ENCODE assay signal across 8 mouse cellular contexts in the genomic region with DNA sequence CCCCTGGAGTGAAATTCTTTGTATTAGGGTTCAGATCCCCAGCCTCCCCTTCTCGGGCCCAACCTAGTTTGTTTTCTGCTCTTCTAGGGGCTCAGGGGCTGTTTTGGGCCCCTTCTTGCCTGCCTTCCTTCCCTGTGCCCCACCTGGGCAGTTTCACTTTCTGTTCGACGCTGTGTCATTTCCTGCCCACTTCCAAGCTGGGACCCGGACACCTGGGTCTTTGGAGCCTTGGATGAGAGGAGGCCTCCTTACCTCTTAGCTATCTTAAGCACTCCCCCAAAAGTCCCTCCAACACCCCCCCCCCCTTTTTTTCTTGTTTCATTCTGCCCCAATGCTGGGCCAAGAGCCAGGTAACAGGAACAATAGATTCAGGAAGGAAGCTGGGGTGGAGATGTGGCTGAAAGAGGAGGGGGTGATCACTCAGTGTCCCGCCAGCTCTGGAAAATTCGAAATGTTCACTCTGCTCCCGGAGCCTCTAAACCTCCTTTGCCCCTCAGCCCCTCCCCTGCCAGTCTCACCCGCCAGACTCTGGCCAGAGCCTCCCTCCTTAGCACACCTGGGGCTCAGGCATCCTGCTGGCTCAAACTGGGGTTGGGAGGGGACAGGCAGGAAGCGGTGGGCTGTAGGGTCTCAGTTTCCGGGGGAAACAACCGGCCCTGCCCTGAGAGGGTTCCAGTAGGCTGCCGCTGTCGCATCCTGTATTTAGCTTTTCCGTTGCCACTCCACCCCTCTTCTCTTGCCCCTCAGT. TPM values are rescaled to one million over a fixed set of nuclear protein-coding genes. Genes with fewer than 3 reads are reported as not detected.
A peak's percentile ranks its signal among the peaks of the same experiment; 100 is the strongest.
DNase-seq lines count a peak whose midpoint lies in the region; ATAC-seq lines count a peak whose summit lies in the region.

No protein-coding gene starts in this region.

- peak overlapping the region; percentile 88 for H3K27ac ChIP-seq in embryonic facial prominence, embryonic 14.5 days (replicated peaks; ENCODE audit: low read depth, low read length)
- H3K27ac ChIP-seq in midbrain, embryonic 10.5 days (replicated peaks), result peak overlapping the region; percentile 42

- 23% methylated on average over 14 of the region's 14 CpGs for WGBS in embryonic facial prominence, embryonic 14.5 days
- WGBS in midbrain, embryonic 10.5 days, result 40% methylated on average over 14 of the region's 14 CpGs

- H3K4me1 ChIP-seq in embryonic facial prominence, embryonic 14.5 days (ENCODE audit: control insufficient read depth, insufficient read depth, low read length), result peaks cover 24% of the 10 kb centered on the region
- H3K4me1 ChIP-seq in midbrain, embryonic 10.5 days, result peaks cover 46% of the 10 kb centered on the region

- H3K4me3 ChIP-seq in embryonic facial prominence, embryonic 14.5 days (ENCODE audit: low read depth, low read length), result peak overlapping the region; percentile 68
- H3K4me3 ChIP-seq in midbrain, embryonic 10.5 days, result peak overlapping the region; percentile 74

- intact Hi-C loops in heart, postnatal 25 days (cut with DNase I), result no loop called here

- H3K9me3 ChIP-seq in embryonic facial prominence, embryonic 14.5 days (ENCODE audit: control insufficient read depth, low read length), result no peaks in the 10 kb centered on the region
- no peaks in the 10 kb centered on the region for H3K9me3 ChIP-seq in midbrain, embryonic 10.5 days (replicated peaks)

- H3K36me3 ChIP-seq in embryonic facial prominence, embryonic 14.5 days (ENCODE audit: control insufficient read depth, insufficient read depth, low read length), result peaks cover 44% of the 10 kb centered on the region
- peaks cover 48% of the 10 kb centered on the region for H3K36me3 ChIP-seq in midbrain, embryonic 10.5 days

- ATAC-seq in embryonic facial prominence, embryonic 14.5 days (ENCODE audit: low read depth), result peak; percentile 6; the same call in 1 of the 2 replicates

- no peaks in the 10 kb centered on the region for H3K27me3 ChIP-seq in embryonic facial prominence, embryonic 14.5 days (replicated peaks; ENCODE audit: control insufficient read depth, insufficient read depth, low read length)
- H3K27me3 ChIP-seq in midbrain, embryonic 10.5 days (ENCODE audit: low read depth, poor library complexity, severe bottlenecking), result peaks cover 15% of the 10 kb centered on the region; the same call in 1 of the 2 replicates

- H3K4me2 ChIP-seq in embryonic facial prominence, embryonic 14.5 days (ENCODE audit: low read depth, low read length), result peak overlapping the region; percentile 96

- peak; percentile 40 for DNase-seq in ES-CJ7 (ENCODE audit: low read depth, low spot score)
- DNase-seq in embryonic facial prominence, embryonic 14.5 days (ENCODE audit: low spot score), result peak; percentile 44
- DNase-seq in heart, postnatal 25 days (ENCODE audit: low spot score), result peak; percentile 63
- DNase-seq in kidney, postnatal 36 days, result peak; percentile 60 to 69
- no peak for DNase-seq in midbrain, embryonic 10.5 days (ENCODE audit: low spot score)
- DNase-seq in testis, postnatal 14 days (ENCODE audit: low spot score), result peak; percentile 21
- DNase-seq in adipocyte (ENCODE audit: low spot score), result no peak
- no peak for DNase-seq in cerebellum, postnatal 14 days

- peak overlapping the region; percentile 57 for H3K9ac ChIP-seq in embryonic facial prominence, embryonic 14.5 days (ENCODE audit: low read depth, low read length)

RNA-seq across cellular contexts. Expression of a gene that starts 2.5 kb away (rescaled TPM):
- 14.4 and 16.5 TPM in 2 replicates for polyA plus RNA-seq in embryonic facial prominence, embryonic 14.5 days (2014; fragmentation: Nextera tagmentation; extraction: Ambion mirVana)
- 10 to 100 TPM; 18.0 to 22.9 TPM for total RNA-seq in heart, postnatal 25 days (2021)
- 11.1 and 11.8 TPM in 2 replicates for polyA plus RNA-seq in midbrain, embryonic 10.5 days (2016; fragmentation: Nextera tagmentation; extraction: Ambion mirVana)

RNA-seq across cellular contexts. Expression of a gene that starts 28.7 kb away (rescaled TPM):
- 28.2 and 28.6 TPM in 2 replicates for polyA plus RNA-seq in embryonic facial prominence, embryonic 14.5 days (2014; fragmentation: Nextera tagmentation; extraction: Ambion mirVana)
- 10 to 100 TPM; 46.2 to 48.0 TPM for total RNA-seq in heart, postnatal 25 days (2021)
- 28.3 and 32.9 TPM in 2 replicates for polyA plus RNA-seq in midbrain, embryonic 10.5 days (2016; fragmentation: Nextera tagmentation; extraction: Ambion mirVana)

RNA-seq across cellular contexts. Expression of a gene that starts 29.6 kb away (rescaled TPM):
- polyA plus RNA-seq in embryonic facial prominence, embryonic 14.5 days (2014; fragmentation: Nextera tagmentation; extraction: Ambion mirVana), result 97.4 and 107 TPM in 2 replicates
- total RNA-seq in heart, postnatal 25 days (2021), result 10 to 100 TPM; 54.8 to 65.5 TPM
- 108 and 137 TPM in 2 replicates for polyA plus RNA-seq in midbrain, embryonic 10.5 days (2016; fragmentation: Nextera tagmentation; extraction: Ambion mirVana)

RNA-seq across cellular contexts. Expression of a gene that starts 29.9 kb away (rescaled TPM):
- polyA plus RNA-seq in embryonic facial prominence, embryonic 14.5 days (2014; fragmentation: Nextera tagmentation; extraction: Ambion mirVana), result 7.2 and 7.6 TPM in 2 replicates
- 10 to 100 TPM; 15.2 to 17.4 TPM for total RNA-seq in heart, postnatal 25 days (2021)
- 1.9 and 2.2 TPM in 2 replicates for polyA plus RNA-seq in midbrain, embryonic 10.5 days (2016; fragmentation: Nextera tagmentation; extraction: Ambion mirVana)

RNA-seq across cellular contexts. Expression of a gene that starts 46.3 kb away (rescaled TPM):
- 27.0 and 29.1 TPM in 2 replicates for polyA plus RNA-seq in embryonic facial prominence, embryonic 14.5 days (2014; fragmentation: Nextera tagmentation; extraction: Ambion mirVana)
- total RNA-seq in heart, postnatal 25 days (2021), result under 1 TPM; 0.45 to 0.86 TPM
- polyA plus RNA-seq in midbrain, embryonic 10.5 days (2016; fragmentation: Nextera tagmentation; extraction: Ambion mirVana), result 5.4 and 8.5 TPM in 2 replicates

Comparison
In these comparisons a context has a peak if more than half of its experiments do, and no peak if none do; other contexts are left out.
1. DNase-seq: peak in ES-CJ7 (single experiment), embryonic facial prominence, embryonic 14.5 days (single experiment), heart, postnatal 25 days (single experiment), kidney, postnatal 36 days (2 of 2) and testis, postnatal 14 days (single experiment); none in midbrain, embryonic 10.5 days (single experiment), adipocyte (single experiment) and cerebellum, postnatal 14 days (0 of 2).